10 mouse cellular contexts compared by ENCODE assay signal in the genomic region with DNA sequence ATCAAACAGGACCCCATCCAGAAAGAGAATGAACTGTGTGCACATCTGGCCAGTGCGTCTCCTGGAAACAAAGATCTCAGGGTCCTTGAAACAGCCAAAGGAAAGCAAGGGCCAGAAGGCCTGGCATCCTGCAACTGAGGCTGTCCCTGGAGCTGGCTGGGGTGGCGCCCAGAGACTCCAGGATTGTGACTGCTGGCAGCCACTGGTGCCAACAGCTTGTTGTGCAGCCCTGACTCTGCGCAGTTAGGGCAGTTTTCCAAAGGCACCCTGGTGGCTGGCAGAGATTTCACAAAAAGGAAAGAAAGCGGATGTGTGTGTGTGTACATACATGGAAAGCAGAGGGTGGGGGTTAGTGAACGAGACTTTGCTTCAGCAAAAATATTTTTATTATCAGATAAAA. TPM values are rescaled to one million over a fixed set of nuclear protein-coding genes. Genes with fewer than 3 reads are reported as not detected.
DNase-seq lines count a peak whose midpoint lies in the region; ATAC-seq lines count a peak whose summit lies in the region.
"Had no signal": no experiment of that assay in that cellular context is flagged by ENCODE, and none has a peak within 500 bp of the region (broad histone marks: within the 10 kb centered on the region; RNA-seq: fewer than 3 reads in every experiment).

No protein-coding gene starts in this region.

- 42% methylated on average over 5 of the region's 5 CpGs for WGBS in hindbrain, embryonic 16.5 days
- 86% methylated on average over 5 of the region's 5 CpGs for WGBS in kidney, embryonic 15.5 days

- peak; percentile 41 for DNase-seq in testis, postnatal 10 days (ENCODE audit: low spot score)
- DNase-seq in testis, postnatal 14 days (ENCODE audit: low spot score): no peak
- peak; percentile 61 to 63 for DNase-seq in frontal cortex, postnatal 10 days (ENCODE audit: low spot score in 2 of 2)
- peak; percentile 45 for DNase-seq in lung, postnatal 14 days
- no peak for DNase-seq in thymus, adult 18-20 months

- H3K9ac ChIP-seq in hindbrain, embryonic 16.5 days (ENCODE audit: low read depth, low read length): no peak overlapping the region
- H3K9ac ChIP-seq in kidney, embryonic 15.5 days: no peak overlapping the region
- H3K9ac ChIP-seq: embryonic facial prominence, embryonic 12.5 days; limb, embryonic 13.5 days had no signal

- no peaks in the 10 kb centered on the region for H3K27me3 ChIP-seq in hindbrain, embryonic 16.5 days (replicated peaks; ENCODE audit: control insufficient read depth, insufficient read depth, low read length)
- no peaks in the 10 kb centered on the region for H3K27me3 ChIP-seq in kidney, embryonic 15.5 days
- H3K27me3 ChIP-seq: embryonic facial prominence, embryonic 12.5 days; limb, embryonic 13.5 days had no signal

- H3K36me3 ChIP-seq in hindbrain, embryonic 16.5 days (ENCODE audit: control insufficient read depth, insufficient read depth, low read length): no peaks in the 10 kb centered on the region
- H3K36me3 ChIP-seq in kidney, embryonic 15.5 days: peaks cover 47% of the 10 kb centered on the region

- no peak overlapping the region for H3K4me3 ChIP-seq in hindbrain, embryonic 16.5 days (ENCODE audit: low read length)
- H3K4me3 ChIP-seq in kidney, embryonic 15.5 days (replicated peaks): no peak overlapping the region
- H3K4me3 ChIP-seq: embryonic facial prominence, embryonic 12.5 days; limb, embryonic 13.5 days had no signal

- peak; percentile 90 for ATAC-seq in hindbrain, embryonic 16.5 days
- no peak for ATAC-seq in monocyte, adult 5-6 weeks (replicated peaks; ENCODE audit: insufficient number of reproducible peaks, low FRiP score, low TSS enrichment, poor library complexity, severe bottlenecking)
- ATAC-seq in kidney, embryonic 15.5 days (replicated peaks; ENCODE audit: low FRiP score): no peak

- peaks cover 7% of the 10 kb centered on the region; the same call in 1 of the 2 replicates for H3K4me1 ChIP-seq in hindbrain, embryonic 16.5 days (ENCODE audit: control insufficient read depth, insufficient read depth, low read depth, low read length)
- H3K4me1 ChIP-seq in kidney, embryonic 15.5 days: no peaks in the 10 kb centered on the region
- H3K4me1 ChIP-seq: embryonic facial prominence, embryonic 12.5 days had no signal

- H3K9me3 ChIP-seq in hindbrain, embryonic 16.5 days (ENCODE audit: control insufficient read depth, low read length): no peaks in the 10 kb centered on the region
- H3K9me3 ChIP-seq in kidney, embryonic 15.5 days (replicated peaks): no peaks in the 10 kb centered on the region
- H3K9me3 ChIP-seq: embryonic facial prominence, embryonic 12.5 days; limb, embryonic 13.5 days had no signal

- no peak overlapping the region for H3K27ac ChIP-seq in hindbrain, embryonic 16.5 days (ENCODE audit: low read depth, low read length)
- H3K27ac ChIP-seq in kidney, embryonic 15.5 days: no peak overlapping the region
- H3K27ac ChIP-seq: embryonic facial prominence, embryonic 12.5 days; limb, embryonic 13.5 days had no signal

- H3K4me2 ChIP-seq in hindbrain, embryonic 16.5 days (ENCODE audit: low read length): no peak overlapping the region
- H3K4me2 ChIP-seq in kidney, embryonic 15.5 days: no peak overlapping the region
- H3K4me2 ChIP-seq: embryonic facial prominence, embryonic 12.5 days; limb, embryonic 13.5 days had no signal

RNA-seq across cellular contexts. Expression of gene Shq1, which starts 10.6 kb away (rescaled TPM):
- 8.9 and 10.1 TPM in 2 replicates for polyA plus RNA-seq in hindbrain, embryonic 16.5 days (2015; fragmentation: Nextera tagmentation; extraction: Ambion mirVana)
- total RNA-seq in monocyte, adult 5-6 weeks (2017): 6.1 to 8.9 TPM (median 7.0 TPM) in 3 replicates
- 18.3 and 19.3 TPM in 2 replicates for polyA plus RNA-seq in kidney, embryonic 15.5 days (2015; fragmentation: Nextera tagmentation; extraction: Ambion mirVana)

RNA-seq across cellular contexts. Expression of gene Gxylt2, which starts 44.1 kb away (rescaled TPM):
- 1.1 and 2.5 TPM in 2 replicates for polyA plus RNA-seq in hindbrain, embryonic 16.5 days (2015; fragmentation: Nextera tagmentation; extraction: Ambion mirVana)
- total RNA-seq in monocyte, adult 5-6 weeks (2017): not detected in 3 replicates
- polyA plus RNA-seq in kidney, embryonic 15.5 days (2015; fragmentation: Nextera tagmentation; extraction: Ambion mirVana): 9.0 and 10.1 TPM in 2 replicates

Comparison
In these comparisons a context has a peak if more than half of its experiments do, and no peak if none do; other contexts are left out.
1. DNase-seq: peak in testis, postnatal 10 days (single experiment), frontal cortex, postnatal 10 days (2 of 2) and lung, postnatal 14 days (single experiment); none in testis, postnatal 14 days (single experiment) and thymus, adult 18-20 months (0 of 2).